Mouse (Mus musculus): ENCODE data around the gene Ppp2r5d. TPM values are rescaled to one million over a fixed set of nuclear protein-coding genes. Genes with fewer than 3 reads are reported as not detected.

Gene Ppp2r5d
- polyA plus RNA-seq, 1 experiment from 2014 or later = 69.9 TPM

DNA sequence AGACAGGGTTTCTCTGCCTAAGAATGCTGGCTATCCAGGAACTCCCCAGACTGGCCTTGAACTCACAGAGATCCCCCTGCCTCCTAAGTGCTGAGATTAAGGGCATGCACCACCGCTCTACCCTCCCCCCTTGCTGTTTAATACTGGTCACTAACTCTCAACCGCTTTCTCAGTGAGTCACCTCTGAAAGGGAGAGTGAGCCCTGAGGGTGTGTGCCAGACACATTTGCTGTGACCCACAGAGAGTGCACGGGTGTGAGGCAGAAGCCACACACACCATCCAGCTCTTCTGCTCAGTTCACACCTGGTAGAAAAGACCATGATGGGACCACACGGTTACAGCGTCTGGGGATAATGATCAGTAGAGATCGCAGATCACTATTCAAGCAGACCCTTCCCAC is 6.4 kb downstream of the Ppp2r5d start:
- Histone ChIP-seq H3K36me3 (ENCODE audit: control insufficient read depth, insufficient read depth, low read length) (no peaks in the 10 kb centered on the region), H3K4me1 (ENCODE audit: control insufficient read depth, insufficient read depth, low read length) (peaks cover 19% of the 10 kb centered on the region), H3K27ac (ENCODE audit: low read depth, low read length) (no peak overlapping the region), H3K9me3 (ENCODE audit: control insufficient read depth, low read length) (no peaks in the 10 kb centered on the region), H3K4me3 (ENCODE audit: low read depth, low read length) (no peak overlapping the region), H3K4me2 (ENCODE audit: low read depth, low read length) (no peak overlapping the region), H3K27me3 (ENCODE audit: control insufficient read depth, insufficient read depth, low read length) (no peaks in the 10 kb centered on the region), H3K9ac (replicated peaks; ENCODE audit: low read depth, low read length) (no peak overlapping the region)
- WGBS = 86% methylated on average over 6 of the region's 6 CpGs
- ATAC-seq (ENCODE audit: low read depth) = no peak

GRCm38 (mm10) chr17:46694517-46695063 is 10.3 kb downstream of the Ppp2r5d start:
- Histone ChIP-seq H3K4me3 (ENCODE audit: low read depth, low read length) (no peak overlapping the region), H3K4me2 (ENCODE audit: low read depth, low read length) (no peak overlapping the region), H3K27ac (ENCODE audit: low read depth, low read length) (no peak overlapping the region), H3K9me3 (ENCODE audit: control insufficient read depth, low read length) (no peaks in the 10 kb centered on the region), H3K9ac (replicated peaks; ENCODE audit: low read depth, low read length) (no peak overlapping the region), H3K4me1 (ENCODE audit: control insufficient read depth, insufficient read depth, low read length) (no peaks in the 10 kb centered on the region), H3K27me3 (ENCODE audit: control insufficient read depth, insufficient read depth, low read length) (no peaks in the 10 kb centered on the region), H3K36me3 (ENCODE audit: control insufficient read depth, insufficient read depth, low read length) (no peaks in the 10 kb centered on the region)
- 81% methylated on average over 1 of the region's 1 CpGs for WGBS
- no peak for ATAC-seq (ENCODE audit: low read depth)

- peaks cover 5% of the 10 kb centered on the region; the same call in 1 of the 2 replicates for H3K36me3 ChIP-seq (ENCODE audit: control insufficient read depth, insufficient read depth, low read length)
- no peaks in the 10 kb centered on the region for H3K4me1 ChIP-seq (ENCODE audit: control insufficient read depth, insufficient read depth, low read length)
- H3K4me3 ChIP-seq (ENCODE audit: low read depth, low read length) = no peak overlapping the region
- no peak overlapping the region for H3K9ac ChIP-seq (replicated peaks; ENCODE audit: low read depth, low read length)
- no peak overlapping the region for H3K27ac ChIP-seq (ENCODE audit: low read depth, low read length)
- H3K9me3 ChIP-seq (ENCODE audit: control insufficient read depth, low read length) = no peaks in the 10 kb centered on the region
- no peaks in the 10 kb centered on the region for H3K27me3 ChIP-seq (ENCODE audit: control insufficient read depth, insufficient read depth, low read length)
- ATAC-seq (ENCODE audit: low read depth) = no peak
- WGBS = 95% methylated on average over 2 of the region's 2 CpGs
- H3K4me2 ChIP-seq (ENCODE audit: low read depth, low read length) = no peak overlapping the region
Measured at GRCm38 (mm10) chr17:46691390-46691789, 13.5 kb downstream of the Ppp2r5d start.

DNA sequence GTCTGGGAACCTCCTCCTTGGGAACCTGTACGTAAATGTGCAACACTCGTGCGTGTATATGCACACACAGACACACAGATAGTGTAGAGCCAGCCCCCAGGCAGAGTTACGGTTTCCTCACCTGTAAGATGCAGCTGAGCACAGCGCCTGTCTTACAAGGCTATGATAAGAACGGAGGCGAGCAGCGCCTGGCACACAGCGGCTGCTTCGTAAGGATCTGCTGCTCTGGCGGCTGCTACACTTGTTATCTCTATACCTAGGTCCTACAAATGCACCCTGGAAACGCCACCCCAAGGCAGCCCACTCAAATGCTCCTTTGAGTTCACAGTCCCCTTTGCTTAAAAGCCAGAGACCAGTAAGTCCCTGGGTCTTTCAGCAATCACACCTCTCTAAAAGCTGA is 14.2 kb downstream of the Ppp2r5d start:
- peaks cover 12% of the 10 kb centered on the region; the same call in 1 of the 2 replicates for H3K36me3 ChIP-seq (ENCODE audit: control insufficient read depth, insufficient read depth, low read length)
- no peak overlapping the region for H3K9ac ChIP-seq (replicated peaks; ENCODE audit: low read depth, low read length)
- no peak overlapping the region for H3K4me3 ChIP-seq (ENCODE audit: low read depth, low read length)
- no peak overlapping the region for H3K27ac ChIP-seq (ENCODE audit: low read depth, low read length)
- no peaks in the 10 kb centered on the region for H3K9me3 ChIP-seq (ENCODE audit: control insufficient read depth, low read length)
- 94% methylated on average over 12 of the region's 12 CpGs for WGBS
- no peak for ATAC-seq (ENCODE audit: low read depth)
- H3K27me3 ChIP-seq (ENCODE audit: control insufficient read depth, insufficient read depth, low read length) = no peaks in the 10 kb centered on the region
- H3K4me2 ChIP-seq (ENCODE audit: low read depth, low read length) = no peak overlapping the region
- no peaks in the 10 kb centered on the region for H3K4me1 ChIP-seq (ENCODE audit: control insufficient read depth, insufficient read depth, low read length)

- no peaks in the 10 kb centered on the region for H3K27me3 ChIP-seq (ENCODE audit: control insufficient read depth, insufficient read depth, low read length)
- 97% methylated on average over 6 of the region's 6 CpGs for WGBS
- peaks cover 7% of the 10 kb centered on the region for H3K4me1 ChIP-seq (ENCODE audit: control insufficient read depth, insufficient read depth, low read length)
- no peaks in the 10 kb centered on the region for H3K9me3 ChIP-seq (ENCODE audit: control insufficient read depth, low read length)
- no peak overlapping the region for H3K4me3 ChIP-seq (ENCODE audit: low read depth, low read length)
- no peak overlapping the region for H3K27ac ChIP-seq (ENCODE audit: low read depth, low read length)
- no peak overlapping the region for H3K9ac ChIP-seq (replicated peaks; ENCODE audit: low read depth, low read length)
- ATAC-seq (ENCODE audit: low read depth) = no peak
- H3K36me3 ChIP-seq (ENCODE audit: control insufficient read depth, insufficient read depth, low read length) = peaks cover 33% of the 10 kb centered on the region
- H3K4me2 ChIP-seq (ENCODE audit: low read depth, low read length) = no peak overlapping the region
Measured at GRCm38 (mm10) chr17:46685913-46686312, 19.0 kb downstream of the Ppp2r5d start.

GRCm38 (mm10) chr17:46682654-46683389 is 22.1 kb downstream of the Ppp2r5d start:
- no peak for ATAC-seq (ENCODE audit: low read depth)
- H3K36me3 ChIP-seq (ENCODE audit: control insufficient read depth, insufficient read depth, low read length) = peaks cover 37% of the 10 kb centered on the region
- WGBS = 84% methylated on average over 16 of the region's 16 CpGs

GRCm38 (mm10) chr17:46681466-46682118 is 23.3 kb downstream of the Ppp2r5d start:
- Histone ChIP-seq H3K4me2 (ENCODE audit: low read depth, low read length) (peak overlapping the region; percentile 87), H3K9me3 (ENCODE audit: control insufficient read depth, low read length) (no peaks in the 10 kb centered on the region), H3K4me1 (ENCODE audit: control insufficient read depth, insufficient read depth, low read length) (peaks cover 20% of the 10 kb centered on the region), H3K27me3 (ENCODE audit: control insufficient read depth, insufficient read depth, low read length) (no peaks in the 10 kb centered on the region), H3K9ac (replicated peaks; ENCODE audit: low read depth, low read length) (peak overlapping the region; percentile 65), H3K36me3 (ENCODE audit: control insufficient read depth, insufficient read depth, low read length) (peaks cover 46% of the 10 kb centered on the region), H3K27ac (ENCODE audit: low read depth, low read length) (no peak overlapping the region), H3K4me3 (ENCODE audit: low read depth, low read length) (peak overlapping the region; percentile 79)
- 26% methylated on average over 12 of the region's 12 CpGs for WGBS
- peak; percentile 1; the same call in 1 of the 2 replicates for ATAC-seq (ENCODE audit: low read depth)

More at GRCm38 (mm10) chr17:46682654-46683389, 22.1 kb downstream of the Ppp2r5d start:
- H3K4me1 ChIP-seq (ENCODE audit: control insufficient read depth, insufficient read depth, low read length) = peaks cover 20% of the 10 kb centered on the region
- H3K9me3 ChIP-seq (ENCODE audit: control insufficient read depth, low read length) = no peaks in the 10 kb centered on the region
- H3K9ac ChIP-seq (replicated peaks; ENCODE audit: low read depth, low read length) = no peak overlapping the region
- H3K27ac ChIP-seq (ENCODE audit: low read depth, low read length) = no peak overlapping the region
- H3K4me3 ChIP-seq (ENCODE audit: low read depth, low read length) = no peak overlapping the region
- H3K4me2 ChIP-seq (ENCODE audit: low read depth, low read length) = no peak overlapping the region
- no peaks in the 10 kb centered on the region for H3K27me3 ChIP-seq (ENCODE audit: control insufficient read depth, insufficient read depth, low read length)

GRCm38 (mm10) chr17:46680760-46681373 is 24.0 kb downstream of the Ppp2r5d start, which contains the start of gene Klhdc3:
Klhdc3 (minus strand) TSS chr17:46680914.
- no peaks in the 10 kb centered on the region for H3K27me3 ChIP-seq (ENCODE audit: control insufficient read depth, insufficient read depth, low read length)
- H3K4me2 ChIP-seq (ENCODE audit: low read depth, low read length) = peak within 1 kb of the TSS; percentile 87
- peak within 1 kb of the TSS; percentile 85 for H3K27ac ChIP-seq (ENCODE audit: low read depth, low read length)
- peaks cover 20% of the 10 kb centered on the region for H3K4me1 ChIP-seq (ENCODE audit: control insufficient read depth, insufficient read depth, low read length)
- H3K36me3 ChIP-seq (ENCODE audit: control insufficient read depth, insufficient read depth, low read length) = peaks cover 46% of the 10 kb centered on the region
- H3K9me3 ChIP-seq (ENCODE audit: control insufficient read depth, low read length) = no peaks in the 10 kb centered on the region
- peak within 1 kb of the TSS; percentile 65 for H3K9ac ChIP-seq (replicated peaks; ENCODE audit: low read depth, low read length)
- WGBS = 0% methylated on average over 49 of the region's 49 CpGs
- ATAC-seq (ENCODE audit: low read depth) = peak; percentile 96
- H3K4me3 ChIP-seq (ENCODE audit: low read depth, low read length) = peak within 1 kb of the TSS; percentile 79
